Mouse (Mus musculus) stomach, postnatal 0 days (tissue): ENCODE results near the gene Rft1.

Experiments
- CTCF ChIP-seq: IDR thresholded peaks from 2 replicates; pipeline ENCODE4 v1.5.1; 2016; ENCODE audit warnings: antibody characterized with exemption, low read depth, mild to moderate bottlenecking, moderate library complexity
- EP300 ChIP-seq: optimal IDR thresholded peaks from 2 replicates; pipeline ENCODE3; 2016; ENCODE audit warnings: antibody characterized with exemption

- TF ChIP-seq EP300 (no peak), CTCF (no peak)
Observed at GRCm38 (mm10) chr14:30702512-30702911, 48.4 kb downstream of the Rft1 start.
